Mouse (Mus musculus): ENCODE measurements around the gene Ttll1. TPM values are rescaled to one million over a fixed set of nuclear protein-coding genes. Genes with fewer than 3 reads are reported as not detected.
A peak's percentile ranks its signal among the peaks of the same experiment; 100 is the strongest.

Ttll1 gene
- polyA plus RNA-seq, 1 experiment from 2014 or later: 21.0 TPM

DNA sequence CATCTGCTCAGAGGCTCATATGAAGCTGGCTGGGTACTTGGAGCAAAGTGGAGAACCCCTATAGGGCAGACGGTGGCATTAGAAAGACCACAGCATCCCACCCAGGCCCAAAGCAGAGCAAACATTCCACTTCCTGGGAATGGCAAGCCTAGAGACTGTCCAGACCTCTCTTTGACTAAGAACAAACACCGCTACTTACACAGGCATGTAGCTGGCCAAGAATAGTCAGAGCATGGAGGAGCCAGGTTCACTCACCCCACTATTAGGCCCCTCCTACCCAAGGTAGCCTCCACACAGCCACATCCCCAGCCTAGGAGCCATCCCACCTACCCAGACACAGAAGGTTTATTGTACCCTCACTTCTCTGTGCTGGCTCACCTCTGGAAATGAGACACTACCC lies 64.8 kb downstream of the Ttll1 start:
- Histone ChIP-seq H3K9ac (ENCODE audit: low read length) (no peak overlapping the region), H3K36me3 (ENCODE audit: control insufficient read depth, insufficient read depth, low read length) (no peaks in the 10 kb centered on the region), H3K9me3 (replicated peaks; ENCODE audit: control insufficient read depth, low read length) (no peaks in the 10 kb centered on the region), H3K4me3 (replicated peaks; ENCODE audit: low read length) (no peak overlapping the region), H3K27me3 (ENCODE audit: control insufficient read depth, insufficient read depth, low read length) (no peaks in the 10 kb centered on the region), H3K4me1 (ENCODE audit: control insufficient read depth, insufficient read depth, low read length) (peaks cover 48% of the 10 kb centered on the region), H3K4me2 (ENCODE audit: low read depth, low read length) (no peak overlapping the region; the same call in 1 of the 2 replicates), H3K27ac (ENCODE audit: low read length) (peak overlapping the region; percentile 47)
- 60% methylated on average over 2 of the region's 2 CpGs for WGBS
- ATAC-seq (ENCODE audit: insufficient read depth, low FRiP score): peak; percentile 65; the same call in 1 of the 2 replicates

GRCm38 (mm10) chr15:83445383-83445782 lies 65.3 kb downstream of the Ttll1 start:
- no peak overlapping the region for H3K9ac ChIP-seq (ENCODE audit: low read length)
- H3K4me2 ChIP-seq (ENCODE audit: low read depth, low read length): no peak overlapping the region
- no peak for ATAC-seq (ENCODE audit: insufficient read depth, low FRiP score)
- H3K4me3 ChIP-seq (replicated peaks; ENCODE audit: low read length): no peak overlapping the region
- peaks cover 48% of the 10 kb centered on the region for H3K4me1 ChIP-seq (ENCODE audit: control insufficient read depth, insufficient read depth, low read length)
- H3K27me3 ChIP-seq (ENCODE audit: control insufficient read depth, insufficient read depth, low read length): no peaks in the 10 kb centered on the region
- 72% methylated on average over 5 of the region's 5 CpGs for WGBS
- H3K9me3 ChIP-seq (replicated peaks; ENCODE audit: control insufficient read depth, low read length): no peaks in the 10 kb centered on the region
- peak overlapping the region; percentile 47; the same call in 1 of the 2 replicates for H3K27ac ChIP-seq (ENCODE audit: low read length)
- no peaks in the 10 kb centered on the region for H3K36me3 ChIP-seq (ENCODE audit: control insufficient read depth, insufficient read depth, low read length)

DNA sequence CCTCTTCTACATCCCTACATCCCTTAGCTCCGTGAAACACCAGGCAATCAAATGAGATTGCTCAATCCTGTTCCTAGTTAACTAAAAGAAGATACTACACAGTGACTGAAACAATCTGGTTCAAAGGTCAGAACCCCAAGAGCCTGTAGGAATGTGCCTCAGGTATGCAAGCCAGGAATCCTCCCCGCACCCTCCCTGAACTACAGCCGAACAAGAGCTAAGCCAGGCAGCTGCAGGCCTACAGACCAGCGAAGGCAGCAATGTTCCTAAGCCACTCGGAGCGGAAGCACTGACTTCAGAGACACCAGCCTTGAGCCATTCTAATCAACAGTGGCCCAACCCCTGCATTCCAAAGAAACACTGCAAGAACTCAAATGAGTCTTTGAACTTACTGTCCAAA lies 66.3 kb downstream of the Ttll1 start:
- 43% methylated on average over 6 of the region's 6 CpGs for WGBS
- Histone ChIP-seq H3K27ac (ENCODE audit: low read length) (no peak overlapping the region), H3K27me3 (ENCODE audit: control insufficient read depth, insufficient read depth, low read length) (no peaks in the 10 kb centered on the region), H3K9me3 (replicated peaks; ENCODE audit: control insufficient read depth, low read length) (no peaks in the 10 kb centered on the region), H3K4me2 (ENCODE audit: low read depth, low read length) (no peak overlapping the region), H3K4me3 (replicated peaks; ENCODE audit: low read length) (no peak overlapping the region), H3K9ac (ENCODE audit: low read length) (no peak overlapping the region), H3K4me1 (ENCODE audit: control insufficient read depth, insufficient read depth, low read length) (peaks cover 48% of the 10 kb centered on the region), H3K36me3 (ENCODE audit: control insufficient read depth, insufficient read depth, low read length) (no peaks in the 10 kb centered on the region)
- ATAC-seq (ENCODE audit: insufficient read depth, low FRiP score): peak; percentile 26; the same call in 1 of the 2 replicates

- H3K4me2 ChIP-seq (ENCODE audit: low read depth, low read length): no peak overlapping the region
- WGBS: 77% methylated on average over 4 of the region's 4 CpGs
- ATAC-seq (ENCODE audit: insufficient read depth, low FRiP score): no peak
- H3K9ac ChIP-seq (ENCODE audit: low read length): no peak overlapping the region
- peaks cover 35% of the 10 kb centered on the region for H3K4me1 ChIP-seq (ENCODE audit: control insufficient read depth, insufficient read depth, low read length)
- no peak overlapping the region for H3K4me3 ChIP-seq (replicated peaks; ENCODE audit: low read length)
- no peak overlapping the region for H3K27ac ChIP-seq (ENCODE audit: low read length)
- H3K36me3 ChIP-seq (ENCODE audit: control insufficient read depth, insufficient read depth, low read length): no peaks in the 10 kb centered on the region
- no peaks in the 10 kb centered on the region for H3K27me3 ChIP-seq (ENCODE audit: control insufficient read depth, insufficient read depth, low read length)
- no peaks in the 10 kb centered on the region for H3K9me3 ChIP-seq (replicated peaks; ENCODE audit: control insufficient read depth, low read length)
These were observed 68.1 kb downstream of the Ttll1 start for GRCm38 (mm10) chr15:83442495-83443037.

GRCm38 (mm10) chr15:83440726-83441125 lies 70.0 kb downstream of the Ttll1 start:
- no peaks in the 10 kb centered on the region for H3K27me3 ChIP-seq (ENCODE audit: control insufficient read depth, insufficient read depth, low read length)
- H3K9me3 ChIP-seq (replicated peaks; ENCODE audit: control insufficient read depth, low read length): no peaks in the 10 kb centered on the region
- WGBS: 55% methylated on average over 5 of the region's 5 CpGs
- no peak for ATAC-seq (ENCODE audit: insufficient read depth, low FRiP score)
- H3K4me1 ChIP-seq (ENCODE audit: control insufficient read depth, insufficient read depth, low read length): peaks cover 18% of the 10 kb centered on the region
- no peaks in the 10 kb centered on the region for H3K36me3 ChIP-seq (ENCODE audit: control insufficient read depth, insufficient read depth, low read length)
- H3K9ac ChIP-seq (ENCODE audit: low read length): no peak overlapping the region
- H3K27ac ChIP-seq (ENCODE audit: low read length): no peak overlapping the region
- no peak overlapping the region for H3K4me2 ChIP-seq (ENCODE audit: low read depth, low read length)
- H3K4me3 ChIP-seq (replicated peaks; ENCODE audit: low read length): no peak overlapping the region

DNA sequence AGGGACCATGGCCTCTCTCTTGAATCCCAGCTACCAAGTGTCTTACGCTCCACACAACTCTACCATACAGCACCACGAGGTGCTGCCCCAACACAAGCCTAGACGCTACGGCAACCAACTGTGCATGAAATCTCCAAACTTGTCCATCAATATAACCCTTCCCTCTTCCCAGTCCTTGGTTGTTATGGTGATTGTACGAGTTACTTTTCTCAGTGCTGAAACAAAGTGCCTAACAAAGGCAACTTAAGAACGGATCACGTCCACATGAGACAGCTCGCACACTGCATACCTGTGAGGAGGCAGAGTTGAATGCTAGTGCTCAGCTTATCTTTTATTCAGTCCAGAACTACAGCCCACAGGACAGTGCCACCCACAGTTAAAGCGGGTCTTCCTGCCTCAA lies 74.2 kb downstream of the Ttll1 start:
- WGBS: 85% methylated on average over 9 of the region's 9 CpGs
- H3K4me2 ChIP-seq (ENCODE audit: low read depth, low read length): no peak overlapping the region
- H3K4me1 ChIP-seq (ENCODE audit: control insufficient read depth, insufficient read depth, low read length): peaks cover 26% of the 10 kb centered on the region
- H3K27me3 ChIP-seq (ENCODE audit: control insufficient read depth, insufficient read depth, low read length): no peaks in the 10 kb centered on the region
- H3K36me3 ChIP-seq (ENCODE audit: control insufficient read depth, insufficient read depth, low read length): no peaks in the 10 kb centered on the region
- ATAC-seq (ENCODE audit: insufficient read depth, low FRiP score): no peak
- no peak overlapping the region for H3K4me3 ChIP-seq (replicated peaks; ENCODE audit: low read length)
- no peak overlapping the region for H3K9ac ChIP-seq (ENCODE audit: low read length)
- H3K27ac ChIP-seq (ENCODE audit: low read length): no peak overlapping the region
- no peaks in the 10 kb centered on the region for H3K9me3 ChIP-seq (replicated peaks; ENCODE audit: control insufficient read depth, low read length)

DNA sequence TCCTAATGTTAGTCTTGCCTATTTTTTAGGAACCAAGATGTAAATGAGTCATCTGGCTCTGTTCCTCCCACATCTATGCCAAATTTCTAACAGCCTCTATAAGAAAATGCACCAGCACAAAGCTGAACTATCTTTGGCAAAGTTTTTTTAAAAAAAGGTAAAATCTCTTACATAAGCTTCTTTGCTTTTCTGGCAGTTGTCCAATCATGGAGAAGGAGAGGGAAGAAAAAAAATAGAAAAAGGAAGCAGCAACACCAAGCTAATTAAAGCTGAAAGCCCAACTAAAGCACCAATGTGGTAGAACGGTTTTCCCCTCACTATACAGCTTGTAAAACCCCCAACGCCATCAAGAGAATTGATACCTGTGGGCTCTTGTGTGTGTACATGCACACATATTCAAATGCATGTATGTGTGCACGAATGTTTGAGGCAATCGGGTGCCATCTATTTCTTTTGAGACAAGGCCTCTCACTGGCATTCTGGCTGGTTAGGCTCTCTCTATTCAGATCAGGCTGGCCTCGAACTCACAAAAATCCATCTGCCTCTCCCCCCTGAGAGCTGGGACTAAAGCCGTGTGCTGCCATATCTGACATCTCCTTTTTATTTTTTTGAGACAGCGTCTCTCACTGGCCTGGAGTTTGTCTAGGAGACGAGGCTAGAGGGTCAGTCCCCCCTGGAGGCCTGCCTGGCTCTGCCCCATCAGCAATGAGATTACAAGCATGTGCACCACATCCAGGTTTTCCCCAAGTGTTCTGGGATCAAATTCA lies 75.2 kb downstream of the Ttll1 start:
- ATAC-seq (ENCODE audit: insufficient read depth, low FRiP score): no peak
- H3K27ac ChIP-seq (ENCODE audit: low read length): no peak overlapping the region
- WGBS: 74% methylated on average over 8 of the region's 8 CpGs

DNA sequence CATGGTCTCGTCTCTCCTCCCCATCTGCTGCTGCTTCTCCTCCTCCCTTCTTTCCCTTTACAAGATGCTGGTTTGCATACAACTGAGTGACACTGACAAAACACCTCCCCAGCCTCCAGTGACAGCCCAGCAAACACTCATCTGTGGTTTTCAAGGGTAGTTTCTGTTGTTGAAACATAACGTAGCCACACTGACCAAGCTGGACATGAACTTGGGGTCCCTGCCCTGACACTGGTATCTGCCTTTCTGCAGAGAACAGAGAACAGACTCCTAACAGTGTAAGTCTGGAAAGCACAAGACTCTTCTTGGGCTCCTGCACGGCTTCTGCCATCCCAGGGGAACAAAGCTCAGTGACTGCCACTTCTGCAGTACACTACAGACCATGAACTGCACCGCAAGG lies 76.0 kb downstream of the Ttll1 start:
- no peak for ATAC-seq (ENCODE audit: insufficient read depth, low FRiP score)
- 73% methylated on average over 4 of the region's 4 CpGs for WGBS
- Histone ChIP-seq H3K27me3 (ENCODE audit: control insufficient read depth, insufficient read depth, low read length) (no peaks in the 10 kb centered on the region), H3K4me3 (replicated peaks; ENCODE audit: low read length) (no peak overlapping the region), H3K9ac (ENCODE audit: low read length) (no peak overlapping the region), H3K27ac (ENCODE audit: low read length) (0 out of 2 replicates have a peak overlapping the region, but pooled peaks have one; percentile 2), H3K36me3 (ENCODE audit: control insufficient read depth, insufficient read depth, low read length) (no peaks in the 10 kb centered on the region), H3K4me1 (ENCODE audit: control insufficient read depth, insufficient read depth, low read length) (peaks cover 26% of the 10 kb centered on the region), H3K9me3 (replicated peaks; ENCODE audit: control insufficient read depth, low read length) (no peaks in the 10 kb centered on the region), H3K4me2 (ENCODE audit: low read depth, low read length) (no peak overlapping the region)

More for the DNA sequence above, 75.2 kb downstream of the Ttll1 start:
- no peaks in the 10 kb centered on the region for H3K36me3 ChIP-seq (ENCODE audit: control insufficient read depth, insufficient read depth, low read length)
- no peaks in the 10 kb centered on the region for H3K9me3 ChIP-seq (replicated peaks; ENCODE audit: control insufficient read depth, low read length)
- H3K4me3 ChIP-seq (replicated peaks; ENCODE audit: low read length): no peak overlapping the region
- peaks cover 26% of the 10 kb centered on the region for H3K4me1 ChIP-seq (ENCODE audit: control insufficient read depth, insufficient read depth, low read length)
- no peak overlapping the region for H3K4me2 ChIP-seq (ENCODE audit: low read depth, low read length)
- no peaks in the 10 kb centered on the region for H3K27me3 ChIP-seq (ENCODE audit: control insufficient read depth, insufficient read depth, low read length)
- H3K9ac ChIP-seq (ENCODE audit: low read length): no peak overlapping the region
